Mouse (Mus musculus): ENCODE data around the gene Glyatl3.

Gene Glyatl3

DNA sequence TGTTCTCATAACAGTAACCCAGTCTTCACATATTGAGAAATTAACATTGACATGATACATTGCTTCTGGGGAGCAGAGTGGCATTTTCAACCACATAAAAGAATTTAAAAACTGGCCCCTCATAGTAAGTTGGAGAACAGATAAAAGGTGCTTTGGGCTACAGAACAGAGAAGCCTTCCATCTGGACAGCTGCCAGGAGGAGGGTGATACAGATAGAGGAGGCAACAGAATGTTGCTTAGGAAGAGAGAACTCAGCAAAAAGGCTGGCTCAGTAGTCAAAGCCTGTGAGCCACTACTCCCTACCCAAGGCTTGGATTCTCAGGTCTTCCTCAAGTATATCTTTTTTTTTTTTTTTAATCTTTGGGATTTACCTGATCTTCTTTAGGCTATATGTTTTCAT is 59.1 kb downstream of the Glyatl3 start:
- no peak for DNase-seq

Data from embryo, embryonic 11 days (tissue).